Mouse (Mus musculus): ENCODE measurements around the gene Rasip1. TPM values are rescaled to one million over a fixed set of nuclear protein-coding genes. Genes with fewer than 3 reads are reported as not detected.
A peak's percentile ranks its signal among the peaks of the same experiment; 100 is the strongest.

Gene Rasip1
- total RNA-seq (2021): 21.3 and 23.3 TPM in 2 replicates
- long read RNA-seq, transcript Rasip1-201 (12 exons, 3,202 nt): major isoform, 25 of 39 reads
- long read RNA-seq, partial matches to known transcripts: 12 of 39 reads
- long read RNA-seq, other reads (novel, unspliced or antisense): 2 of 39 reads

DNA sequence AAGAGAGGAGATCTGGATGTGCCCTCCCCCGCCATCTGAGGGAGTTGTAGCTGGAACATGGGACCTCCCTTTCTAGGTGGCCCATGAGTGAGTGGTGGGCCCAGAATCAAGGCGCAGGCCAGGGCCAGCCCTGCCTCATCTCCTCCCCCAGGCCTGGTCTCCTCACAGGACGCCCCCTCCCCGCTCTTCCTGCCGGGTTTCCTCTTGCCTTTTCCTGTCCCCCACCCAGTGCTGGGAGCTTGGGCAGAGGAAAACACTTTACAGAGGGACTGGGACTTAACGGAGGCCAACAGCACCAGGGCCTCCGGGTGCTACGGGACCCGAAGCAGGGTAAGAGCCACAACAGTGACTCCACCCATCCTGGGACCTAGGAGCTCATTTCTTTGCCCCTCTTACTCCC is at the start of gene Rasip1:
Gene Rasip1 (plus strand): TSS at position 228 of the 400 bp plus-strand sequence.
- DNase-seq: no peak

- DNase-seq: no peak
Measured at GRCm38 (mm10) chr7:45585923-45586322, 41.4 kb upstream of the Rasip1 start.

DNA sequence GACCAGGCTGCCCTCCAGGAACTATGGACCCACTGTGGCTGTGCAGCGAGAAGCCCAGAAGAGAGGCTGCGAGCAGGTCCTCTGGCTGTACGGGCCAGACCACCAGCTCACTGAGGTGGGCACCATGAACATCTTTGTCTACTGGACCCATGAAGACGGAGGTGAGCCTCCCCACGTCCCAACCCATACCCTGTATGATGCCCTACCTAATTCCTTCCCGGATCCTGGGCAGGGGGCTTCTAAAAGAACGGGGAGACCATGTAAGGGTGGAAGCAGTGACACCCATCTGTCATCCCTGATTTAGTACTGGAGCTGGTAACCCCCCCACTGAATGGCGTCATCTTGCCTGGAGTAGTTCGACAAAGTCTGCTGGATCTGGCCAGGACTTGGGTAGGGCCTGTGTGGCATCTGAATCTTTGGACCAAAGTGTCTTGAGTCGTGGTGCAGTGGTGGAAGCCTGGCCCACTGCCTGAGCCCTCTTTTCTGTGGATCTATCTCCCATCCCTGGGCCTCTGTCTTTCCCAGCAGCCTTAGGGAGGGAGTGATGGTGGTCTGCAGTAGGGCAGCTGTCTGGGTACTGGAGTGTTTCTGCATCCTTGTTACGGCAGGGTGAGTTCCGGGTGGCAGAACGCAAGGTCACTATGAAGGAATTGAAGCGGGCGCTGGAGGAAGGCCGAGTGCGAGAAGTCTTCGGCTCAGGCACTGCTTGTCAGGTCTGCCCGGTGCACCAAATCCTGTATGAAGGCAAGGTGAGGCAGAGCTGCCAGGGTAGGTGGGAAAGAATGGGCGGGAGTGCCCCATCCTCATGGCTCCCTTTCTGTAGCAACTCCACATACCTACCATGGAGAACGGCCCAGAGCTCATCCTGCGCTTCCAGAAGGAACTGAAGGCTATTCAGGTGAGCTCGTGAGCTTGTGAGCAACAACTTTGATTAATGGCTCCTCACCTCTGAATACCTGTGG is 39.4 kb upstream of the Rasip1 start:
- no peak for DNase-seq

DNA sequence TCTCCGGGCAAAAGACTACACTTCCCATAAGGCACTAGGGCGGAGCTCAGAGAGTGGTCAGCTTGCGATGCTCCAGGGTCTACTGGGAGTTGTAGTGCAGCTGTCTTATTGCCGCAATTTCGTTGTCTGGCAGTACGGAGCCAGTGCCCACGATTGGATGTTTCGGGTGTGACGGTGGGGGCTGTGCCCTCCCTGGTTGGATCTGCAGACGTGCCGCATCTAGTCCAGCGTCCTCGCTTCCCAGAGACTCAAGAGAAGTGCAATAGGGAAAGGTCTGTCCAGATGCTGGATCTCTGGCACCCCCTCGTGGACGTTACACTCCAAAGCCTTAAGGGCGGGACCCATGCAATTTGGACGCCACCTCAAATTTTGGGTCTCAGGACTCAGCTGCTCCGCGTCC is 38.1 kb upstream of the Rasip1 start:
- peak; percentile 89 for DNase-seq

DNA sequence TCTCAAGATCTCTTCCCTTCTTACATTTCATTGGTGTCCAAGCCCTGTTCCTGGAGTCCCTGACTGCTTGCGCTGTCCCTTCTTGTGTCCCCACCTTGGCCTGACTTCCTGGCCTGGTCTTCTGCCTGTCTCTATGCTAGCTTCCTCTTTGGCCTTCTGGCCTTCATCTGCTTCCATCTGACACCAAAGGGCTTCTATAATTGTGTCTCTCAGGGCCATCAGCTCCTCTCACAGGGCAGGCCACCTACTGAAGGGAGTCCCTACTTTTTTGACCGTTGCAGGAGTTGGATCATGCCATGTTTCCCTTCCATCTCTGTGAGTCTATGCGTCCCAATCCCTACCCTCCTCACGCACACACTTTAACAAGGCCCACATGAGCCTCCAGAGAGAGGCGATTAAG is 37.4 kb upstream of the Rasip1 start:
- no peak for DNase-seq

DNA sequence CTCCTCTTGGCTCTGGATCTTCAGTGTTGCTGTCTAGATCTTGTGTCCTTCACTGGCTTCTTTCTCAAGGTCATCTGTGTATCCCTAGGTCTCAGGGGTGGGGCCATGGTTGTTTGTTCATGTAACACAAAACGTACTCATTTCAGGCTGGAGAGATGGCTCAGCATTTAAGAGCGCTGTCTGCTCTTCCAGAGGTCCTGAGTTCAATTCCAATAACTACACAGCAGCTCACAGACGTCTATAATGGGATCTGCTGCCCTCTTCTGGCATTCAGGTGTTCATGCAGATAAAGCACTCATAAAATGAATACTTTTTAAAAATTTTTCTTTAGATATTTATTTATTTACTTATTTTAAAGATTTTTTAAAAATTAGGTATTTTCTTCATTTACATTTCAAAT is 36.4 kb upstream of the Rasip1 start:
- DNase-seq: no peak

GRCm38 (mm10) chr7:45591880-45592279 is 35.4 kb upstream of the Rasip1 start:
- DNase-seq: no peak

DNA sequence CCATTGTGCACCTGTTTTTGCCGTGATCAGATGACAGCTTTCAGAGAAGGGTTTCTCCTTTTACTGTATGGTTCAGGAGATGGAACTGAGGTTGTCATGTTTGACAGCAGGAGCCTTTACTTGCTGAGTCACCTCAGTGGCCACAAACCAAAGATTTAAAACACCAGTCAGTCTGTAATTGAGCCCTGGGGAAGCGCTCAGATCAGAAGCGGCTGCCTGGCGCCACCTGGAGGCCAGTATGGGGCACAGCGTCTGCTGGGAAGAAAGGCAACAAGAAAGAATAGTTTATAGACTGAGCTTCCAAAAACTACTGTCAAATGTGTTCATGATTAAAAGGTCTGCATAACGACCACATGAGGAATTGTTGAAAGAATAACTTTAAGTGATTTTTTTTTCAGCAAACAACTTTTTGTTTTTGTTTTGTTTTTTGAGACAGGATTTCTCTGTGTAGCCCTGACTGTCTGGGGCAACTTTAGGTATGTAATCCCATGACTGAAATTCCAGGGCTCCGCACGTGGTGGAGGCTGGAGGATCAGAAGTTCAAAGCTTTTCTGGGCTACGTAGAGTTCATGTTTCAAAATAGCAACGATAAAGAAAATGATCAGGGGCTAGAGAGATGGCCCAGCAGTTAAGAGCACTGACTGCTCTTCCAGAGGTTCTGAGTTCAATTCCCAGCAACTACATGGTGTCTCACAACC is 34.0 kb upstream of the Rasip1 start:
- DNase-seq: peak; percentile 76

- no peak for DNase-seq
Measured at GRCm38 (mm10) chr7:45595176-45595575, 32.1 kb upstream of the Rasip1 start.

GRCm38 (mm10) chr7:45596107-45596506 is 31.2 kb upstream of the Rasip1 start:
- DNase-seq: no peak

DNA sequence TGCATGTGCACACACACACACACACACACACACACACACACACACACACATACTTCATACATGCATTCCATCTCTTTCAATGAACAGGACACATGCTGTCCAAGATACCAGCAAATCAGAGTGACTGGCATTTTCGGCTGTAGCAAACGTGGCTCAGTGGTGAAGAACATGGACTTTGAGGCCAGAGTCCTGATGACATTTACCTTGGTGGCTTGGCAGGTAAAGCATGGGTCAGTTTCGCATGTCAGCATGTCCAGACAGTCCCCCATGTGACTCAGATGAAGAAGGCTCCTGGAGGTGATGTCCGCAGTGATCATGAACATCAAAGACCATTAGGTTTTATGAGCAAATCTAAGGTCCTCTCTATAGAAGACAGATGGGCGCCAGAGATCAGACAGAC is 30.3 kb upstream of the Rasip1 start:
- DNase-seq: no peak

GRCm38 (mm10) chr7:45597527-45597926 is 29.8 kb upstream of the Rasip1 start:
- no peak for DNase-seq

DNA sequence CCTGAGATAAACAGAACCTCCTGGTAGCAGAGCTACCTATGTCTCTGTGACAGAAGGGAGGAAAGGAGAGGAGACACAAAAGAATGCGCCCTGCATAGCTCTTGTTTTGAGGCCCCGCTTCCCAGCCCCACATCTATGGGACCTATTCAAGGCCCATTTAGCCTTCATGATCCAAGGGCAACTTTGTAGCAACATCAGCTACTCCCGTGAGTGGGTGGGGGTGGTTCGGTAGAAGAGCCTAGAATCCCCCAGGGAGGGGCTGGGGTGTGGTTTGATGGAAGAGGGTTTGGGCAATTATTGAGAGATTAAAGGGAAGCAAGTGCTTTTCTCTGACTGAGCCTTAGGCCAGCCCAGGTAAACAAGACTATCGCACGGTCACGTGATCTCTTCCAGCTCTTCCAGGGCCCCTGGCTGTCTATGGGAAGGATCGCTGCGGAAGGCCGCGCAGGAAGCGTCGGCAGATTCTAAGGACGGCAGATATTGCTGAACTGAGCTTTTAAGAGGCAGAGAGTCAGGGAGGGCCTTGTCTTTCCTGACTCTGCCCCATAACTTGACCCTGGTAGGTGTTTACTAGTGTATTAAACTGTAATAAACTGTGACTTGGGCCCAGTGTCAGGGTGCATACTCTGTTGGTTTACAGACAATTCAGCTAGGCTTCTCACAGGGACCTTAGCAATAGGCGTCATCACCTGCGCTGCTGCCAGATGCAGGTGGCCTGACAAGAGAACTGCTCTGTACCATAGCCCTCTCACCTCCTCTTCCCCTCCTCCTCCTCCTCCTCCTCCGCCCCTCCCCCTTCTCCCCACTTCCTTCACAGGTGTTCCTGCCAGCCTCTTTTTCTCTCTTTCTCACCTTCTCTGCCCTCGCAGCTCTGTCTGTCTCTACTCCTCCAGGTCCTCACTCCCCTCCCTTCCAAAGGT is 28.1 kb upstream of the Rasip1 start:
- DNase-seq: no peak

GRCm38 (mm10) chr7:45605704-45606289 is 21.5 kb upstream of the Rasip1 start:
- no peak for DNase-seq

DNA sequence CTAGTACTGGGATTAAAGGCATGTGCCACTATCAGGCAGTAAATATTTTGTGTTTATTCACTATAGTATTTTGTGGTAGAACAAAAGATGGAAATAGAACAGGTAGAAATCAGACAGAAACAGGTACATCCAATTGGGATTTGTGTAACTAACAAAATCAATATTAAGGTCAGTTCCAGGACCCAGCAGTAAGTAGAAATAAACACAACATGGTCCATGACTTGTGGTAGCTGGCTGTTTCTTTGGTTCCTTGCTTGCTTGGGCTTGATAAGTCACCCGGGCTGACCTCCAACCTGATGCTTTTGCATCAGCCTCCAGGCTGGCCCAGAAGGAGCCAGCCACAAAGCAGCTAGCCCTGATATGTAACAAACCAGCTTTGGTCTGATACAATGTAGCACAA is 17.8 kb upstream of the Rasip1 start:
- no peak for DNase-seq

DNA sequence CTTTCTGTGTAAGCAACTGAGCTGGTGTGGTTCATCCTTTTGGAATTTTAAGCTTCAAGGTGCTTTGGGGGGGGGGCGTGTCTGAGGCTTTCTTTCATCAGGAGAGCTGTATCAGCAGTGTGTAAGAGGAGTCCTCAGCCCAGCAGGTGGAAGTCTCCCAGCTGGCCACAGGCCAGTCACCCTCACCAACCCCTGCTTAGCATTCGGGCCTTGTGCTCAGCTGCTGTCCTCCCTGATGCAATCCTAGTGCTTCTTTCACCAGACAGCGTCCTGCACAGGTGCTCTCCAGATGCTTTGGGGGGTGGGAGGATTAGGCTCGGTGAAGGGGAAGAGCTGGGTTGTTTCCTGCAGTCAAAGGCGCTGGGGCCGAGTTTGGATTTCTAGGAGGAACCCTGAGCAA is 11.0 kb upstream of the Rasip1 start:
- DNase-seq: no peak

DNA sequence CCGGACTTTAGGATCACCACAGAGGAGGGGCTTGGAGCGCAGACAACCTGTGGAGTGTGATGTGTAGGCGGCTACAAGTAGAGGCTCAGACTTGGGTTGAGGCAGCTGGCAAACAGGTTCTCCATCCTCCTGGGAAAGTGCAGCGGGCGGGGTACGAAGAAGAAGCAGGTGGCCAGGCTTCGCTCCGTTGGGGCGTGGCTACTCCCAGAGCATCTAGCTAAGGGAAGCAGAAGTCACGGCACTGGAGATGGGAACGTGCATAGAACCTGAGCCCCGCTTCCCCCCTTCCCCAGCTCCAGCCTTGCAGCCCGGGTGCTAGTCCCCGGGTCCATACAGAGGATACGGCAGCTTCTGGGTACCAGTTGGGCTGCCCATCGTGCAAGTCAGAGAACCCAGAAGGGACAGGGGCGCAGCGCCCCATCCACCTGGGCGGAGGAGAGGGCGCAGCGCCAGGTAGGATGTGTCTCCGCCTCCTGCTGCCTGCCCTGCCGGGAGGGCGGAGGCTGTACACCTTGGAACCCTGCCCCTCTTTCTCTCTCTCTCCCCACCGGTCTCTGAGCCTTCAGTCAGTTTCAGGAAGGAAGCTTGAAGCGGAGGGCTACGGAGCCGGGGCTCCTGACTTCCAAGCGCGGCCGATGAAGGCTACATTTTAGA is 10.1 kb upstream of the Rasip1 start, which contains the start of gene Fut1:
Gene Fut1 (plus strand): TSS at position 248 of the 654 bp plus-strand sequence.
- no peak for DNase-seq

DNA sequence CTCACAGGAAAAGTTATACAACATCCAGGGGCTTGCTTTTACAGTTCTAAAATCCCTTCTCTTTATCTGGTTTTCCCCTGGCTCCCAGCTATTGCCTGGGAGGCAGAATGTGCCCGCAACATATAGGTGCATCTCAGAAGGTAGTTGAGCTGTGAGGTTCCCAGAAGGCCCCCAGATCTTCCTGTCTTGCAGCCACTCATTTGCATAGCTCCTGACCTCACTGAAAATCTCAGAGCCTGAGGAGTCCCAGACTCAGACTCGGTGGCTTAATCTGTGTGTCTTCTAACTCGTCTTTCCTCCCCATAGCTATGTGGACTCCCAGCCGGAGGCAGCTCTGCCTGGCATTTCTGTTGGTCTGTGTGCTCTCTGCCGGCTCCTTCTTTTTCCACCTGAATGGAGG is 9.0 kb upstream of the Rasip1 start:
- DNase-seq: no peak

GRCm38 (mm10) chr7:45619592-45619991 is 7.7 kb upstream of the Rasip1 start:
- no peak for DNase-seq

- DNase-seq: no peak
Measured at GRCm38 (mm10) chr7:45621443-45621842, 5.8 kb upstream of the Rasip1 start, which contains the start of gene Izumo1. Gene Izumo1, plus strand, starts transcription at chr7:45621811.

DNA sequence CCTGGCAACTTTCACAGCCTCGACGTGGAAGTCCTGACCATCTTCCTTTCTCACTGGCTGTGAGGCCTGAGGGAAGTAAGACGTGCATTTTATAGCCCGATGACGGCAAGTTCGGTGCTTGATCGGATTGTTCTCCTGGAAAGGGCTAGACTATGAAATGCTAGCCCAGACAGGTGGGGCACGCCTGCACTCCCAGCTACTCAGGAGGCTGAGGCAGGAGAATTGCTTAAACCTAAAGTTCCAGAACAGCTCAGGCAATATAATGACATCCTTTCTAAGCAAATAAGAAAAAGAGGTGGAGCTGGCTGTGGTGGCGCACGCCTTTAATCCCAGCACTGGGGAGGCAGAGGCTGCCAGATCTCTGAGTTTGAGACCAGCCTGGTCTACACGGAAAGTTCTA is 3.8 kb upstream of the Rasip1 start:
- DNase-seq: no peak
